13 mouse cellular contexts compared by ENCODE assay signal in the genomic region with DNA sequence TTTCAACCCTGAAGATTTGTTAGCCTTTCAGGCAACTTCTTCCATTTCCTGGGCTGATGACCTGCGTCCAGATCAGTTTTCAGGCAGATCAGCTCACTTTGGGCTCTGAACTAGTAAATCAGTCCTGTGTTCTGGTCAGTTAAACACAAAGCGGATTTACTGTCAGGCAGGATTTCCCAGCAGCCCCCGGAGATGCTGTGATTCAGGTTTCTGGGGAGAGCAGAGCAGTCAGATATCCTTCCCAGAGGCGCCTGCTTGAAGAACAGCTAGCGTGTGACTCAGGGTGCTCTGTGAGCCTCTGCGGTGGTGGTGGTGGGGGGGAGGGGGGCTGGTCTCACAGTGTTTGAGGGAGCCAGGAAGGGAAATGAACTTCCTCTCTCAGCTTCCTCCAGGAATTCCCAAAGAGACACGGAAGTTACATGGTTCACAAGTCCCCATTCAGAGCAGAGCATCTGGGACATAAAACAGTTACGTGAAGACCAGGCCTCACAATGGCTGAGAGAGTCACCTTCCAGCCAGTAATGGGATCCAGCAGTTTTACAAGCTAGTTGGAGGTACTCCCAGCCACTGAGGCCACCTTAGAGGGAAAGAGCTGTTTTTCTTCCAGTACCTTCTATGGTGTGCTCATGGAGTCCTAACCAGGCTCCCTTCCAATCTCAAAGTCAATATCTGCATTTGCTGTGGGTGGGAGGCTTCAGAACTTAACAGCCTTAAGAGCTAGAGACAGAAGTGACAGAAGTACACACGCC. TPM values are rescaled to one million over a fixed set of nuclear protein-coding genes. Genes with fewer than 3 reads are reported as not detected.
DNase-seq lines count a peak whose midpoint lies in the region; ATAC-seq and TF ChIP-seq lines count a peak whose summit lies in the region.
"Had no signal": no experiment of that assay in that cellular context is flagged by ENCODE, and none has a peak within 500 bp of the region (broad histone marks: within the 10 kb centered on the region; RNA-seq: fewer than 3 reads in every experiment).

No protein-coding gene starts in this region.

- DNase-seq in heart, postnatal 0 days (ENCODE audit: low spot score) = no peak
- DNase-seq in midbrain, embryonic 11.5 days (ENCODE audit: low spot score, missing footprints) = peak; percentile 77
- DNase-seq in T-cell, adult 2 months (ENCODE audit: low spot score) = no peak
- DNase-seq in cerebellum, postnatal 4 days (ENCODE audit: low spot score in 2 of 2) = no peak
- DNase-seq: cerebellum, adult 2 months; lung, adult 2 months; right cerebral cortex, adult 18-20 months had no signal

- no peak for TF ChIP-seq CTCF in heart, postnatal 0 days (IDR thresholded peaks at IDR 0.05; ENCODE audit: low read depth)

- H3K27ac ChIP-seq in heart, postnatal 0 days (ENCODE audit: low read depth) = peak overlapping the region; percentile 49; the same call in 1 of the 2 replicates
- no peak overlapping the region for H3K27ac ChIP-seq in heart, embryonic 12.5 days (ENCODE audit: poor library complexity, severe bottlenecking)
- no peak overlapping the region for H3K27ac ChIP-seq in midbrain, embryonic 11.5 days (ENCODE audit: low read depth, low read length)
- no peak overlapping the region for H3K27ac ChIP-seq in midbrain, embryonic 13.5 days
- H3K27ac ChIP-seq in limb, embryonic 12.5 days = peak overlapping the region; percentile 37
- H3K27ac ChIP-seq: hindbrain, embryonic 13.5 days; neural tube, embryonic 13.5 days had no signal

- no peak overlapping the region for H3K4me2 ChIP-seq in heart, postnatal 0 days (ENCODE audit: low read depth, low read length)
- no peak overlapping the region for H3K4me2 ChIP-seq in heart, embryonic 12.5 days
- no peak overlapping the region for H3K4me2 ChIP-seq in midbrain, embryonic 11.5 days
- H3K4me2 ChIP-seq in midbrain, embryonic 13.5 days (replicated peaks) = no peak overlapping the region
- H3K4me2 ChIP-seq in limb, embryonic 12.5 days = no peak overlapping the region
- H3K4me2 ChIP-seq: hindbrain, embryonic 13.5 days; neural tube, embryonic 13.5 days had no signal

- no peak overlapping the region for H3K4me3 ChIP-seq in heart, postnatal 0 days (ENCODE audit: low read depth, low read length)
- H3K4me3 ChIP-seq in heart, embryonic 12.5 days = no peak overlapping the region
- H3K4me3 ChIP-seq in midbrain, embryonic 11.5 days (ENCODE audit: low read depth, low read length) = no peak overlapping the region
- H3K4me3 ChIP-seq in midbrain, embryonic 13.5 days (replicated peaks) = no peak overlapping the region
- no peak overlapping the region for H3K4me3 ChIP-seq in limb, embryonic 12.5 days (replicated peaks)
- H3K4me3 ChIP-seq: hindbrain, embryonic 13.5 days; neural tube, embryonic 13.5 days had no signal

- peaks cover 10% of the 10 kb centered on the region for H3K4me1 ChIP-seq in heart, postnatal 0 days (ENCODE audit: control insufficient read depth, insufficient read depth)
- peaks cover 38% of the 10 kb centered on the region for H3K4me1 ChIP-seq in heart, embryonic 12.5 days (replicated peaks)
- H3K4me1 ChIP-seq in midbrain, embryonic 11.5 days (ENCODE audit: control insufficient read depth, insufficient read depth, low read length) = peaks cover 10% of the 10 kb centered on the region
- peaks cover 16% of the 10 kb centered on the region for H3K4me1 ChIP-seq in midbrain, embryonic 13.5 days (replicated peaks)
- H3K4me1 ChIP-seq in limb, embryonic 12.5 days (replicated peaks) = peaks cover 36% of the 10 kb centered on the region

- ATAC-seq in heart, postnatal 0 days (ENCODE audit: insufficient read depth, low read depth) = no peak
- no peak for ATAC-seq in heart, embryonic 12.5 days (ENCODE audit: insufficient number of reproducible peaks, low FRiP score)
- no peak for ATAC-seq in midbrain, embryonic 11.5 days (ENCODE audit: low FRiP score)
- no peak for ATAC-seq in midbrain, embryonic 13.5 days
- ATAC-seq in limb, embryonic 12.5 days (ENCODE audit: insufficient number of reproducible peaks, insufficient read depth, low FRiP score, low TSS enrichment, low read depth) = peak; percentile 12; the same call in 1 of the 2 replicates
- ATAC-seq: midbrain, embryonic 16.5 days had no signal

- no peaks in the 10 kb centered on the region for H3K9me3 ChIP-seq in heart, postnatal 0 days (replicated peaks; ENCODE audit: control insufficient read depth, low read length)
- H3K9me3 ChIP-seq in heart, embryonic 12.5 days (replicated peaks) = no peaks in the 10 kb centered on the region
- H3K9me3 ChIP-seq in midbrain, embryonic 11.5 days (ENCODE audit: control insufficient read depth, low read length) = no peaks in the 10 kb centered on the region
- no peaks in the 10 kb centered on the region for H3K9me3 ChIP-seq in midbrain, embryonic 13.5 days
- H3K9me3 ChIP-seq in limb, embryonic 12.5 days = no peaks in the 10 kb centered on the region
- H3K9me3 ChIP-seq: hindbrain, embryonic 13.5 days; neural tube, embryonic 13.5 days had no signal

- TF ChIP-seq EP300 in heart, postnatal 0 days (IDR thresholded peaks at IDR 0.05; ENCODE audit: low read depth) = no peak

- 0 out of 2 replicates have a peak, but pooled peaks cover 4% of the 10 kb centered on the region for H3K27me3 ChIP-seq in heart, postnatal 0 days (ENCODE audit: control insufficient read depth, insufficient read depth, low read length)
- 0 out of 2 replicates have a peak, but pooled peaks cover 6% of the 10 kb centered on the region for H3K27me3 ChIP-seq in heart, embryonic 12.5 days (replicated peaks)
- H3K27me3 ChIP-seq in midbrain, embryonic 11.5 days (ENCODE audit: control insufficient read depth, insufficient read depth, low read length) = no peaks in the 10 kb centered on the region
- no peaks in the 10 kb centered on the region; the same call in 1 of the 2 replicates for H3K27me3 ChIP-seq in midbrain, embryonic 13.5 days
- H3K27me3 ChIP-seq in limb, embryonic 12.5 days = peaks cover 10% of the 10 kb centered on the region; the same call in 1 of the 2 replicates

- H3K36me3 ChIP-seq in heart, postnatal 0 days (replicated peaks; ENCODE audit: control insufficient read depth, insufficient read depth, low read length) = no peaks in the 10 kb centered on the region
- no peaks in the 10 kb centered on the region for H3K36me3 ChIP-seq in heart, embryonic 12.5 days
- no peaks in the 10 kb centered on the region for H3K36me3 ChIP-seq in midbrain, embryonic 11.5 days (ENCODE audit: control insufficient read depth, insufficient read depth, low read length)
- peaks cover 12% of the 10 kb centered on the region for H3K36me3 ChIP-seq in midbrain, embryonic 13.5 days
- H3K36me3 ChIP-seq in limb, embryonic 12.5 days = no peaks in the 10 kb centered on the region

- no peak overlapping the region for H3K9ac ChIP-seq in heart, postnatal 0 days (replicated peaks; ENCODE audit: low read depth, low read length)
- no peak overlapping the region for H3K9ac ChIP-seq in heart, embryonic 12.5 days
- H3K9ac ChIP-seq in midbrain, embryonic 11.5 days (ENCODE audit: low read length) = no peak overlapping the region
- H3K9ac ChIP-seq in midbrain, embryonic 13.5 days (replicated peaks) = no peak overlapping the region
- H3K9ac ChIP-seq in limb, embryonic 12.5 days (replicated peaks) = no peak overlapping the region
- H3K9ac ChIP-seq: hindbrain, embryonic 13.5 days; neural tube, embryonic 13.5 days had no signal

- WGBS in heart, postnatal 0 days = 44% methylated on average over 9 of the region's 9 CpGs
- WGBS in heart, embryonic 12.5 days = 53% methylated on average over 9 of the region's 9 CpGs
- 72% methylated on average over 9 of the region's 9 CpGs for WGBS in midbrain, embryonic 11.5 days
- WGBS in midbrain, embryonic 13.5 days = 76% methylated on average over 9 of the region's 9 CpGs
- 35% methylated on average over 9 of the region's 9 CpGs for WGBS in limb, embryonic 12.5 days

RNA-seq across cellular contexts. Expression of a gene that starts 25.4 kb away (rescaled TPM):
- 0.04 and 0.12 TPM in 2 replicates for total RNA-seq in heart, postnatal 0 days (2014; rRNA removed; ENCODE audit: low replicate concordance)
- polyA plus RNA-seq in heart, postnatal 0 days (2015; fragmentation: Nextera tagmentation; extraction: Ambion mirVana) = 0.16 and 0.22 TPM in 2 replicates
- polyA plus RNA-seq in heart, embryonic 12.5 days (2016; fragmentation: Nextera tagmentation; extraction: Ambion mirVana) = 0.08 and 0.10 TPM in 2 replicates
- polyA plus RNA-seq in midbrain, embryonic 11.5 days (2014; fragmentation: Nextera tagmentation; extraction: Ambion mirVana) = 0.40 and 0.74 TPM in 2 replicates
- polyA plus RNA-seq in midbrain, embryonic 13.5 days (2015; fragmentation: Nextera tagmentation; extraction: Ambion mirVana) = 3.6 and 3.8 TPM in 2 replicates
- 0.19 TPM in 1 of 2 replicates, not detected in the other for polyA plus RNA-seq in limb, embryonic 12.5 days (2016; fragmentation: Nextera tagmentation; extraction: Ambion mirVana)

RNA-seq across cellular contexts. Expression of a gene that starts 37.6 kb away (rescaled TPM):
- 0.34 and 1.2 TPM in 2 replicates for total RNA-seq in heart, postnatal 0 days (2014; rRNA removed; ENCODE audit: low replicate concordance)
- polyA plus RNA-seq in heart, postnatal 0 days (2015; fragmentation: Nextera tagmentation; extraction: Ambion mirVana) = 0.07 and 0.14 TPM in 2 replicates
- polyA plus RNA-seq in heart, embryonic 12.5 days (2016; fragmentation: Nextera tagmentation; extraction: Ambion mirVana) = 0.09 and 0.13 TPM in 2 replicates
- polyA plus RNA-seq in midbrain, embryonic 11.5 days (2014; fragmentation: Nextera tagmentation; extraction: Ambion mirVana) = 0.03 and 0.11 TPM in 2 replicates
- polyA plus RNA-seq in midbrain, embryonic 13.5 days (2015; fragmentation: Nextera tagmentation; extraction: Ambion mirVana) = 0.13 and 0.16 TPM in 2 replicates
- 0.06 TPM in 1 of 2 replicates, not detected in the other for polyA plus RNA-seq in limb, embryonic 12.5 days (2016; fragmentation: Nextera tagmentation; extraction: Ambion mirVana)

Comparison
In these comparisons a context has a peak if more than half of its experiments do, and no peak if none do; other contexts are left out.
1. H3K27ac ChIP-seq: peak in heart, postnatal 0 days (single experiment) and limb, embryonic 12.5 days (single experiment); none in heart, embryonic 12.5 days (single experiment), midbrain, embryonic 11.5 days (single experiment) and midbrain, embryonic 13.5 days (single experiment).